7 mouse cellular contexts compared by ENCODE assay signal in genomic region chr1:165967027-165967654, GRCm38 (mm10). TPM values are rescaled to one million over a fixed set of nuclear protein-coding genes. Genes with fewer than 3 reads are reported as not detected.
A peak's percentile ranks its signal among the peaks of the same experiment; 100 is the strongest.
DNase-seq lines count a peak whose midpoint lies in the region; ATAC-seq lines count a peak whose summit lies in the region.

No protein-coding gene starts in this region.

- peak; percentile 63; the same call in 1 of the 2 replicates for ATAC-seq in neutrophil, adult 5-6 weeks (ENCODE audit: extremely low read depth, insufficient number of reproducible peaks, low FRiP score, poor library complexity, severe bottlenecking)

- peak; percentile 51 for DNase-seq in testis, postnatal 10 days (ENCODE audit: low spot score)
- DNase-seq in testis, postnatal 14 days (ENCODE audit: low spot score), result no peak
- peak; percentile 25 to 28 for DNase-seq in adrenal gland, adult 18-20 months (ENCODE audit: low spot score in 2 of 2)
- DNase-seq in embryo, embryonic 10.5 days (ENCODE audit: low spot score), result peak; percentile 72
- DNase-seq in heart, postnatal 4 days, result peak; percentile 44
- DNase-seq in left cerebral cortex, postnatal 14 days (ENCODE audit: low spot score in 2 of 2), result peak; percentile 65 to 76

- intact Hi-C loops in left cerebral cortex, postnatal 14 days (cut with DNase I), result loop anchor here (10.0 kb wide), 1 partner anchor 112 kb away; no protein-coding TSS in a partner anchor

RNA-seq across cellular contexts. Expression of gene Pou2f1, which starts 35.3 kb away (rescaled TPM):
- total RNA-seq in adrenal gland, adult 18-20 months (2021), result 1 to 10 TPM; 8.2 to 8.4 TPM
- 10 to 100 TPM; 15.0 to 18.4 TPM for total RNA-seq in heart, postnatal 4 days (2021)
- 10 to 100 TPM; 14.2 to 18.0 TPM for total RNA-seq in left cerebral cortex, postnatal 14 days (2021)
- 36.8 and 50.4 TPM in 2 replicates for total RNA-seq in neutrophil, adult 5-6 weeks (2017)
